Mouse (Mus musculus) testis, adult 2 months (tissue): ENCODE measurements around the gene Azin2. TPM values are rescaled to one million over a fixed set of nuclear protein-coding genes. Genes with fewer than 3 reads are reported as not detected.

Experiments used
- H3K27ac ChIP-seq: fragments of 200-500 bp; 2 replicates; pipeline ENCODE4 v1.5.1; 2012; ENCODE audit warnings: low read depth, low read length; ENCODE audit not compliant: control insufficient read depth, insufficient read depth
- H3K27me3 ChIP-seq: fragments of 200-500 bp; 2 replicates; pipeline ENCODE4 v1.6.1; 2012; ENCODE audit warnings: mild to moderate bottlenecking, low read length, moderate library complexity; ENCODE audit not compliant: control insufficient read depth, insufficient read depth
- H3K36me3 ChIP-seq: fragments of 200-500 bp; 2 replicates; pipeline ENCODE4 v1.6.1; 2012; ENCODE audit warnings: mild to moderate bottlenecking, low read length; ENCODE audit not compliant: control insufficient read depth, insufficient read depth
- H3K4me1 ChIP-seq: fragments of 200-500 bp; 2 replicates; pipeline ENCODE4 v1.6.1; 2012; ENCODE audit warnings: low read length; ENCODE audit not compliant: control insufficient read depth, insufficient read depth
- H3K4me3 ChIP-seq: fragments of 200-500 bp; 2 replicates; pipeline ENCODE4 v1.5.1; 2012; ENCODE audit warnings: low read depth, mild to moderate bottlenecking, low read length, moderate library complexity, mixed read lengths; ENCODE audit not compliant: control insufficient read depth
- CTCF ChIP-seq: fragments of 200-500 bp; IDR thresholded peaks from 2 replicates; pipeline ENCODE4 v1.5.1; 2012; ENCODE audit warnings: low read depth, mild to moderate bottlenecking, inconsistent platforms, low read length, moderate library complexity; ENCODE audit not compliant: control insufficient read depth, insufficient read depth, insufficient replicate concordance
- POLR2A ChIP-seq: fragments of 200-500 bp; IDR thresholded peaks from 2 replicates; pipeline ENCODE4 v1.6.1; 2012; ENCODE audit warnings: low read depth, mild to moderate bottlenecking, inconsistent platforms, low read length, moderate library complexity; ENCODE audit not compliant: control insufficient read depth
- polyA plus RNA-seq: library from polyadenylated mRNA; depleted of rRNA; stranded (reverse); fragments of >200 nt; gene quantifications from 2 replicates; pipeline ENCODE4 v1.2.3, GENCODE M21; 2012

Gene Azin2
- polyA plus RNA-seq, 1 experiment = 213 TPM

- no peak for TF ChIP-seq CTCF
- TF ChIP-seq POLR2A = no peak
- Histone ChIP-seq H3K4me3 (peak overlapping the region; percentile 77), H3K36me3 (no peaks in the 10 kb centered on the region), H3K27ac (no peak overlapping the region), H3K27me3 (no peaks in the 10 kb centered on the region), H3K4me1 (peaks cover 10% of the 10 kb centered on the region)
Observed at GRCm38 (mm10) chr4:128977217-128977616, 15.0 kb upstream of the Azin2 start.

GRCm38 (mm10) chr4:128976577-128976976 is 14.3 kb upstream of the Azin2 start:
- TF ChIP-seq POLR2A = no peak
- TF ChIP-seq CTCF = no peak
- Histone ChIP-seq H3K27me3 (no peaks in the 10 kb centered on the region), H3K4me1 (peaks cover 6% of the 10 kb centered on the region), H3K36me3 (no peaks in the 10 kb centered on the region), H3K27ac (no peak overlapping the region), H3K4me3 (peak overlapping the region; percentile 77)

GRCm38 (mm10) chr4:128974677-128975076 is 12.4 kb upstream of the Azin2 start:
- peak overlapping the region; percentile 70 for H3K4me3 ChIP-seq
- TF ChIP-seq CTCF (no peak), POLR2A (peak; percentile 44; the same call in 1 of the 2 replicates)
- no peaks in the 10 kb centered on the region for H3K27me3 ChIP-seq

GRCm38 (mm10) chr4:128971065-128971694 is 8.9 kb upstream of the Azin2 start:
- H3K27me3 ChIP-seq = no peaks in the 10 kb centered on the region
- no peak overlapping the region for H3K4me3 ChIP-seq
- H3K4me1 ChIP-seq = 0 out of 2 replicates have a peak, but pooled peaks cover 2% of the 10 kb centered on the region
- no peaks in the 10 kb centered on the region for H3K36me3 ChIP-seq
- TF ChIP-seq POLR2A (no peak), CTCF (peak; percentile 66; the same call in 1 of the 2 replicates)
- no peak overlapping the region for H3K27ac ChIP-seq

More at GRCm38 (mm10) chr4:128974677-128975076, 12.4 kb upstream of the Azin2 start:
- H3K27ac ChIP-seq = 0 out of 2 replicates have a peak overlapping the region, but pooled peaks have one; percentile 5
- 0 out of 2 replicates have a peak, but pooled peaks cover 2% of the 10 kb centered on the region for H3K4me1 ChIP-seq
- no peaks in the 10 kb centered on the region for H3K36me3 ChIP-seq

- H3K4me1 ChIP-seq = 0 out of 2 replicates have a peak, but pooled peaks cover 2% of the 10 kb centered on the region
- H3K27ac ChIP-seq = no peak overlapping the region
- TF ChIP-seq CTCF = no peak
- no peak for TF ChIP-seq POLR2A
Observed at GRCm38 (mm10) chr4:128970417-128970807, 8.2 kb upstream of the Azin2 start.

GRCm38 (mm10) chr4:128969607-128970416 is 7.6 kb upstream of the Azin2 start:
- TF ChIP-seq CTCF = no peak
- no peak for TF ChIP-seq POLR2A
- 0 out of 2 replicates have a peak, but pooled peaks cover 2% of the 10 kb centered on the region for H3K4me1 ChIP-seq
- no peak overlapping the region for H3K4me3 ChIP-seq
- no peaks in the 10 kb centered on the region for H3K27me3 ChIP-seq
- no peaks in the 10 kb centered on the region for H3K36me3 ChIP-seq
- H3K27ac ChIP-seq = no peak overlapping the region

More at GRCm38 (mm10) chr4:128970417-128970807, 8.2 kb upstream of the Azin2 start:
- Histone ChIP-seq H3K4me3 (no peak overlapping the region), H3K36me3 (no peaks in the 10 kb centered on the region), H3K27me3 (no peaks in the 10 kb centered on the region)

GRCm38 (mm10) chr4:128969081-128969480 is 6.8 kb upstream of the Azin2 start:
- H3K4me3 ChIP-seq = no peak overlapping the region
- no peaks in the 10 kb centered on the region for H3K4me1 ChIP-seq
- H3K27ac ChIP-seq = no peak overlapping the region
- H3K27me3 ChIP-seq = no peaks in the 10 kb centered on the region
- TF ChIP-seq CTCF (no peak), POLR2A (no peak)
- H3K36me3 ChIP-seq = no peaks in the 10 kb centered on the region
